Mouse (Mus musculus) inflammation-experienced regulatory T-cells, adult 6 months (primary cell): ENCODE data around the gene Prss45. TPM values are rescaled to one million over a fixed set of nuclear protein-coding genes. Genes with fewer than 3 reads are reported as not detected.
A peak's percentile ranks its signal among the peaks of the same experiment; 100 is the strongest.

Experiments
- ATAC-seq: one replicate; pipeline ENCODE4 v1.8.0; 2017
- polyA plus RNA-seq, 3 experiments: library from polyadenylated mRNA; unstranded; fragments of 100-300 nt; shearing (Covaris generic); gene quantifications; one replicate each; pipeline ENCODE4 v1.2.1; 2017

The Prss45 gene
- polyA plus RNA-seq, 3 experiments from 2014 or later, result not detected

DNA sequence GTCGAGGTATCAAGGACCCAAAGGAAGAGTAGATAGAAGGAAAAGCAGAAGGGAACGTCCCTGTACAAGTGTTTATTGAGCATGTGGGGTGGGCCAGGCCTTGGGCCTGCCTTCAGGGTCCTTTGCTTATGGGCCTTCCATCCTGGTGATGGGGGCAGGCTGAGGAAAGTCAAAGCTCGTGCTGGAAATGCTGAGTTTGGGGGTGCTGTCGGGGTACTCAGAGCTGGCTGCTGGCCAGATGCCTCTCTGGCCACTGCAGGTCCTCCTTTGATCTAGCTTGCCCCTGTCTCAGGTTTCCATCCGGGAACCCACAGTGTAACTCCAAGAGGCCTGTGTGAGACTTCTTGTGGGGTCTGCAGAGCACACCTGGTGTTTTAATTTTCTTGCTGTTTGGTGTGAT, 24.1 kb downstream of the Prss45 start:
- ATAC-seq, result no peak

DNA sequence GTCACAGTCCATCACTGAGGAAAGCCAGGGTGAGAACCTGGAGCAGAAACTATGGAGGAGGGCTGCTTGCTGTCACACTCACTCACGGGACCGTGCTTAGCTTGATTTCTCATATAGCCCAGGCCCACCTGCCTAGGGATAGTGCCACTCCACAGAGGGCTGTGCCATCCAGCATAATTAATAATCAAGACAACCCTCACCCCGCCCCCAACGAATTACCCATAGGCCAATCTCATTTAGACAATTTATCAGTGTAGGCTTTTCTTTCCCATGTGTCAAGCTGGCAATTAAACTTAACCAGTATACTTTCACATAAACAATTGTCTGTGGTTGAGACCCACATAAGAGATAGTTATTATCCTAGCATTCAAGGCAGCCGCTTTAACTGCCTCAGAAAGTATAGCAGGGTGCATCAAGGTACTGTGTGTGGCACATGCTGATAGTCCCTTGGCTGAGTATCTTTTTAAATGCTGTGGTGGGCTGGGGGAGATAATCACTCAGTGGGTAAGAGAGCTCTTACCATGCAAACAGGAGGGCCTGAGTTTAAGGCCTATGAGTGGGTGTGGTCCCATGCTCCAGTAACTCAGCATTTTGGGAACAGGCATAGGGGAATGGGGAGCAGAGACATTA, 24.7 kb downstream of the Prss45 start:
- no peak for ATAC-seq

DNA sequence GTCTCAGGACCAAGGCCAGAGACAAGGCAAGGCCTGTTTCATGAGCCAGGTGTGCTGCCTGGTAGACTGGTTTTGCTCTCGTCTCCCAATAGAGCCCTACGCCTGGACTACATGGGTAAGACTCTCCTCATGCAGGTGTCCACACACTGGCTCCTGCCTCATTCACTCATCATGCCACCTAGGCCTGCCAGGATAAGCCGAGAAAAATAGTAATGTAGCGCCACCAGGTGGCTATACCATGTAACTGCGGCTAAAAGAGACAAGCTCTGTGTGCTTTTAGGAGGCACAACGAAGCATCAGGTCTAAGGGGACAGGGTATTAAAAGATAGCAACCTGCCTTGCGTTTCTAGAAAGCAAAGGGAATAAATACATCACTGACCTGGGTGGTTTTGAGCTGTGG, 36.6 kb downstream of the Prss45 start:
- ATAC-seq, result peak; percentile 35

DNA sequence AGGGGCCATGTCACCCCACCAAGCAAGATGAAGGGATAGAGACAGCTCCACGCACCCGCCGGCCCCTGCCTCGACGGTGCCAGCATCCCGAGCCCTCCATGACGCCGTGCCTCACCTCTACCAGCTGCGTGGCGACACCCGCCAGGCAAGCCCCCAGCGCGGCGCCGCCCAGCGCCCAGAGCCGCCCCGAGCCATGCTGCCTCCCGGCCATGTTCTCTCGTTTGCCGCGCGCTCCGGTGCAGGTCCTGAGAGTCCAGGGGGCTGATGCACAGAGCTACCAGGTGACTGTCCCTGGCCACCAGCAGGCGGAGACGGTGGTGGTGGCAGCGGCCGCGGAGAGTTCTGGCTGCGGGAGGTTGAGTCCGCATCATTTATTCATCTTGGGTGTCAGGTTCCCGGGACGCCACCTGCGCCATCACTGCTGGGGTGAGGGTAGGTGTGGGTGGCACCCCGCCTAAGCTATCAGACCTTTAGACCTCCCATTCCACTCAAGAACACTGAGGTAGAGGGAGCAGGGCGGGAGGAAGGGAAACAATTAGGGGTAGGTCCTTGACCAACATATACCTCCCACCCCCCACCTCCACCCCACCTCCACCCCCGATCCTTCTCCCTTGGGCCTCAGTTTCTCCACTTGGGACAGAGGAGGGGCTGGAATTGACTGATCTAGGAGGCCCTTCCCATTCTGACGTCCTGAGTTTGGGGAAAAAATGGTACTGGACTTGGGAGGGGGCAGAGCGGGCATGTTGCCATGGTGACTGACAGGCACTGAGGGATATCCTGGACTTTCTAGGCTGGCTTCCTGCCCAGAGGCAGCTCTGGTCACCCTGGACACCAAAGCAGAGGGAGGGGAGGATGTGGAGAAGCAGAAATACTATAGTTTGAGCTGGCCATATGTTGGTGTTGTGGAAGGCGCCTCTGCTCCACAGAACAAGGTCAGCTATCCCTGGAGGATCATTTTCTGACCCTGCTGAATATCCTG, 39.6 kb downstream of the Prss45 start:
- ATAC-seq, result peak; percentile 14

DNA sequence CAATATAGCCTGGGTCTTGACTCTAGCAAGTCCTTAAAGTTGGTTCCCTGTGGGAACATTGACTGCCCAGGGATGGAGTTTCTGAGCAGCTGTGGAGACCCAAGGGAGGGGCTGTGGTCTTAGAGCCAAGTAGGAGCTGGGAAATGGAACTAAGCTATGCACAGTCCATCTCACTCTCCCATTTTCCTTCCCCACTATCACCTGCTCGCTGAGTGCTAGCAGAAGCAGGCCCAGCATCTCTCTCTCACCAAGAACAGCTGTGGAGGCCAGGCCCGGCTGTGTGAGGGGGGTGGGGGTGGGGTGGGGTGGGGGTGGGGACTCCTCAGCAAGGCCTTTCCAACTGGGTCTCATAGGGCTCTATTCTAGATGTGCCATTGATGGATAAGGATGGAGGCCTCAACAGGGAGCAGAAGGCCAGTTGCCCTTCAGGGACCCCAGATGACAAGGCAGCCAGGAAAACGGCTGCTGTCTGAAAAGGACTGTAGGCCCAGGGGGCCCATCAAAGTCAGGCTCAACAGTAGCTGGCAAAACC, 40.3 kb downstream of the Prss45 start:
- no peak for ATAC-seq

DNA sequence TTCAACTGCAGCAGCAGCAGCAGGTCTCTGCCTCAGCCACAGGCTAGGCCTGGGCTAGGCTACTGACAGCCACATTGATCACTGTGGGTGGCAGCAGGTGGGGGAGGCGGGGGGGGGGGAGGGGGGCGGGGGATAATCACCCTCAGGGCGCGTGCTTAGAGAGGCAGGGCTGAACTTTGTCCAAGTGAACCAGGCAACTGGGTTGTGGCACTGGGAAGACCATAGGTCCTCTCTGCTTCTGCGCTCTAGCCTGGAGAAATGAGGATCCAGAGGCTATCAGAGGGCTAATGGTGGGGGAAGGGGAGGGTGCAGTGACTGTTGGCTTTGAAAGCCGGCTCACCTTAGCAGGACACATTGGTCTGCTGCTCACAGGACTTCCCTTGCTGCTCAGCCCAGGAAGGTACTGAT, 40.9 kb downstream of the Prss45 start:
- no peak for ATAC-seq

DNA sequence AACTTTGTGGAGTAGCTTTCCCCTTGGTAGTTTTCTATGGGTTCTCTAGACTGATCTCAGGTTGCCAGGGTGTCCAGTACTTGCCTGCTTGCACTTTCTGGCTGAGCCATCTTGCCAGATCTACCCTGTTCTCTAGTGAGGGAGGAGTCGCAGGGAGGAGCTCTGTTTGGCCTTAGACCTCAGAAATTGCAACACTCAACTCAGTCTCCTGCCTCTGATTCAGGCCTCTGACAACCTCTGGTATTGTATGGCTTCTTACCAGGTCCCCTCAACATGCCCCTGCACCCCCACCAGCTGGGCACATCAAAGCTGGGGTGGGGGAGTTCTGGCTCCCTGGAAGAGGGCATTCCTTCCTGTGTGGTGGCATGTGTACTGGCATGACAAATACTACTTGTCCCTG, 43.0 kb downstream of the Prss45 start:
- ATAC-seq, result no peak

DNA sequence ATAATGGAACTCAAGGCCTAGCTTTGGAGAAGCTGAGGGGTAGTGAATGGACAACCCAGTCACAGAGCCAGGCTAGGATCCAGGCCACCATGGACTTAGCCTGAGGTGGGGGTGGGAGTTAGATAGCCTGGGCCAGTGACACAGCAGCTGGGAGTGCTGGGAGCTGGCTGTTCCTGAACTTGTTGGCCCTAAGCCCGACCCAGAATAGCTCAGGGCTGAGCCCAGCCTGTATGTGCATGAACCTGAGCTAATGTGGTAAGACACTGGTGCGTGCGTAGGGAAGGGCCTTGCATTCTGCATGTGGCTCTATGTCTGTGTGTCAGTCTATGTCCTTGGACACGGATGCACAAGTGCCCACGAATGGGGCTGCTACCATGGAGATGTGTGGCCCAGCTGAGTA, 43.5 kb downstream of the Prss45 start:
- ATAC-seq, result no peak

DNA sequence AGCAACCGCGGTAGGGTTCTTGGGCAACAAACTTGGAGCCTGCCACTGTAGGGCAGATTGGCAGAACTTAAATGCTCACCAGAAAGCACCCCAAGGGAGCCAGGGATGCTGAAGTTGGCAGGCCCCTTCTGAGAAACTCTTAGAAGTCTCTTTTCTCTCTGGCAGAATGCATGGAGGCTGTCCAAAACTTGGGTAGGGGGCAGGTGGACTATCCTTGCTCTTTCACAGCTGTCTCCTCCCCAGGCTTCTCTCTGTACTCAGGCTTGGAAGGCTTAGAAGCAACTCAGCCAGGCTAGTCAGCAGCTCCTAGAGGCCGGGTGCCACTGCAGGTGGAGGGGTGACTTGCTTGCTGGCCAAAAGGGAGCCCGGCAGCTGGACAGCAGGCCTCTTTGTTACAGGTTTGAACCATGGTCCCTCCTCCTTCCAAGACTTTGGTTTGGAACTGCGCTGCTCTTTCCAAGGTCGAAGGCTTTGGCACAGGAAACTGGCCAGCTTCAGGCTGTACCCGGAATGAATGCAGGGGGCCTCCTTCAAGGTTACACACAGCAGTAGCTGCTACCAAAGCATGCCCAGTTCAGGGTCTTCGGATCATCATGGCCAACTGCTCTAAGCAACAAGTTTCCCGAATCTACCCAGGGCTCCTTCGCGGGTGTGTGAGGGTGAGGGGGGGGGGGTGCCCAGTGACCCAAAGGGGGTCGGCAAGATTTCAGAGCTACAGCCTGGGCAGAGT, 45.0 kb downstream of the Prss45 start, which contains the start of gene Als2cl:
Als2cl (plus strand) TSS at position 680 of the 730 bp plus-strand sequence.
- ATAC-seq, result no peak

DNA sequence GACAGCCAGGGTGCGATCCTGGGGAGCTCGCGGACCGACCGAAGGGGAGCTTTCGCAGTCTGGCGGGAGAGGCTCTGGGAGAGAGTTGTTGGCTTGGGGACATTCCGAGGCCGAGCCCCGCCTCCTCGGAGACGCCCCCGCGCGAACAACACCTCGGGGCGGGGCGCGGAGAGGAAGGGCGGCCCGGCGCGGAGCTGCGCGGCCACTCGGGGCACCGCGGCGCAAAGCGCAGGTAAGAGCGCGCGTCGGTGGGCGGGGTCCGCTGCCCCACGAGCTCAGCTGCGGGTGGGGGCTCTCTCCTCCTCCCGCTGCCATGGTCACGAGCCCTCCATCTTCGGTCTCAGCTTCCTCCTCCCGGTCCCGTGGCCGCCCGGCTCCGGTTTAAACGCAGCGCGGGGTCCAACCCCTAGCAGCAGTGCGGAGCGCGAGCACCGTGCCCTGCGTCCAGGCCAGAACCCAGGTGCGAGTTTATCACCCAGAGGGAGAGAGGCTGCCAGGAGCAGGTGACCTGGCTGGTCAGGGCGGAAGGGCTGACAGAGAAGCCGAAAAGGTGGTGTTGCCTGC, 45.7 kb downstream of the Prss45 start, which contains the start of gene Tmie:
Tmie (minus strand) TSS at position 116 of the 564 bp plus-strand sequence.
- ATAC-seq, result peak; percentile 85

DNA sequence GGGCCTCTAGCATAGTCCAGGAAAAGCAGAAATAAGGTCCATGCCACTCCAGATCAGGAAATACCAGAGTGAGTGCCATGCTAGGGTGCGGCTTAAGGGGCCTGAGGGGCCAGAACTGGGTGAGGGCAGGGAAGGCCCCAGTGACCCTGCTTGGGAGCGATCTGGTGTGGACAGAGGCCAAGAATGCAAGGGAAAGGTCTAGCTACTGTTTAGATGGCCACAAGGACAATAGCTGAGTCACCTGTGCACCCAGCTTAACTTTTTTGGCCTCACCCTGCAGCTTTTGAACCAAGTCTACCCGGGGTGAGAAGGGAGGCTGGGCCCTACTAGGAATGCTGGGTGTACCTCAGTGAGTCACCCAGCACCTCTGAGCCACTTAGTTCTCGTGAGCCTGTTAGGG, 46.4 kb downstream of the Prss45 start:
- ATAC-seq, result no peak

DNA sequence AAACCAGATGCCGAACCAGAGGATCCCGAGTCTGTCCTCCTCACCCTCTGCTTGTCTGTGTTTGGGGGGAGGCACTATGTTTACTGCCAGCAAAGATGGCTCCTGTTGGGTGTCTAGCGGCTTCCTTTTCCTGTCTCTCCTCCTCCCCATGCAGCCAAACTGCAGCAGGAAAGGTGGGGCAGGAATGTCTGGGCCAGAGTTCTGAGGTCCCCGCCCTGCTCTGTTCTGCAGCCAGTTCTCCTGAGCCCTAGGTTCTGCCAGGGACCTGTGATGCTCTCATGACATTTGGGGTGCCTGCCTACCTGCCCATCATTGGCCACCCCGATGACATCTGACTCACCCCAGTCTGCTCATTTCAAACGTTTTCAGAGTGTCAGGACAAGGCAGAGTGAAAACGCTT, 47.6 kb downstream of the Prss45 start:
- no peak for ATAC-seq

DNA sequence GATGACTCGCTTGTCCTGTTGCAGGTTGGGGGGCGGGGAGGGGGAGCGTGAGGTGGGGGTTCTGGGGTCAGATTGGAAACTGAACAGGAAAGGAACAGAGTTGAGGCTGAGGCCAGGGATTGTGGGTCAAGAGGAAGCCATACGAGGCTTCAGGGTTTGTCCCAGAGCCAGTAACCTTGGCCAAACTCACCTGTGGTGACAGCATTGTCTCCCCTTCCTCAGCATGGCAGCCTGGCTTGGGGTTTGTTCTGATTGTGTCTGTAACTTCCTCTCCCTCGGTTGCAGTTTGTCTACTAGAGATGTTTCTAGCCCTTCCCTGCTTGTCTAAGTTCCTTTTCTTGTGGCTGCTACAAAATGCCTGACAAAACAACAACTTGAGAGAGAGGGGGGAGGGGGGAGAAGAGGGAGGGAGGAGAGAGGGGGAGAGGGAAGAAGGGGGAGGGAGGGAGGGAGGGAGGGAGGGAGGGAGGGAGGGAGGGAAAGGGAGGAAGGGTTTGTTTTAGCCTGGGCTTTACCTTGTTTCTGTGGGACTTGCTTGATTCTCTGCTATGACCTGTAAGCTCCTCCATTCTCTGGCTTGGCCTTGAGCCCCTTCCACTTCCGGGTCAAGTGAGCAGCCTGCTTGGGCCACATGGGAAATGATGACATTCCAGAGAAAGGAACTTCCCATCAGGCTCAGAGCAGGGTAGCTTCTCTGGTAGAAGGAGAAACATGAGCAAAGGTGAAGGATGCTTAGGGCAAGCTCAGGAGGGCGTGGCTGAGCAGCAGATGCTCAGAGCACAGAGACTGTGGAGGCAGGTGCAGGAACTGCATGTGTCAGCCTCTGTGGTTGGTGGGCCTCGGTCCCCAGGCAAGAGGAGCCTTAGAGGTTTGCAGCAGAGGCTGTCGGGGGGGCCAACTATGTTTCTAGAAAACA, 53.3 kb downstream of the Prss45 start:
- no peak for ATAC-seq

DNA sequence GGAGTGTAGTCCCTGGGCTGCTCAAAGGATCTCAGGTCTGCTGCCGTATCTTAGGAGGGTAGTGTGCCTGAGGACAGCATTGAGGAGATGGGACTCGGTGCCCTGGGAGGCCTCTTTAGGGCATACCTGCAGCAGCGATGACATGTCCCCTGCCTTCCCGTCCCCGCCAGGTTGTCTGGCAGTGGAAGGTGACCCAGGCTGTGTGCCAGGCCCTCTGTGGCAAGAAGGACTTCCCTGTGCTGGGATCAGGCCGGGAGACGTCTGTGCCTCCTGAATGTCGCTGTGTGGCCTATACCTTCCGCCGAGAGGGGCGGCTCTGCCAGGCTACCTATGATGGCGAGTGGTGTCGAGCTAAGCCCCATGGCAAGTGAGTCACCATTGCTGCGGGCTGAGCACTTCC, 54.5 kb downstream of the Prss45 start:
- no peak for ATAC-seq

DNA sequence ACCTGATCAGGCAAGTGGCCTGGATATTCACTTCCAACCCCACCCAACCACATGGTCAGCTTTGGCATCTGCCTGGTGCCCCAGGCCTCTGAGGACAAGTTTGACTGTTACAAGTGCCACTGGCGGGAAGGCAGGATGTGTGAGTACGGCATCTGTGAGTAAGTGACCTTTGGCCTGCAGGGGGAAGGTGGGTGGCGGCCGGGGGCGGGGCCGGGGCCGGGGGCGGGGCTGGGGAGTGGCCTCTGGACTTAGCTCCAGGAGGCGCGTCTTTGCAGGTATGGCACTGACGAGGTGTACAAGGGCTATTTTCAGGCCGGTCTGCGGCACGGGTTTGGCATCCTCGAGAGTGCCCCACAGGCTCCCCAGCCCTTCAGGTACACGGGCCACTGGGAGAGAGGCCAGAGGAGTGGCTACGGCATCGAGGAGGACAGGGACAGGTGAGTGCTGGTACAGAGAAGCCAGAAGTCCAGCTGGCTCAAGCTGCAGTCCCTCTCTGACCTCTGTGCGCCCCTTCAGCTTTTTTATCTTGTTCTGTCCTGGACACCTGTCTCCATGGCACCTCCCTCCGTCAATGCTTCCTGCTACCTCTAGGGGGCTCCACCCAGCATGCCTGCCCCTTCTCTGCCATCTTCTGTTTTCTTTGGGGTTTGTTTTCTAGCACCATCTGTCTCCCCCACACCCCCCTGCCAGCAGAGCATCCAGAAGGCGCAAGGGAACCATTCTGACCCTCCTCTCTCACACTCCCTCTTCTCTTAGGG, 55.8 kb downstream of the Prss45 start:
- no peak for ATAC-seq

Other genes with a start within 250 kb of the Prss45 start
- 1 to 10 TPM; 2.4 to 6.2 (median 3.8) TPM for gene Nradd, start 210.1 kb upstream of the Prss45 start, polyA plus RNA-seq
- gene Nbeal2, start 180.4 kb upstream of the Prss45 start, polyA plus RNA-seq, result 10 to 100 TPM; 20.0 to 42.0 (median 21.1) TPM
- gene Ccdc12, start 178.1 kb upstream of the Prss45 start, polyA plus RNA-seq, result 100 to 1,000 TPM; 222 to 259 (median 234) TPM
- gene Myl3, start 92.7 kb upstream of the Prss45 start, polyA plus RNA-seq, result not detected
- gene Pth1r, start 87.4 kb upstream of the Prss45 start, polyA plus RNA-seq, result not detected
- not detected for gene Prss42, start 36.4 kb upstream of the Prss45 start, polyA plus RNA-seq
- gene Prss44, start 20.6 kb upstream of the Prss45 start, polyA plus RNA-seq, result not detected
- gene Prss43, start 7.9 kb upstream of the Prss45 start, polyA plus RNA-seq, result not detected
- not detected for gene Prss46, start 9.9 kb downstream of the Prss45 start, polyA plus RNA-seq
- not detected for gene Prss50, start 23.4 kb downstream of the Prss45 start, polyA plus RNA-seq
- 10 to 100 TPM in 2 of 3 experiments, 1 to 10 TPM in 1; 2.5 to 16.8 (median 15.8) TPM for gene Als2cl, start 45.3 kb downstream of the Prss45 start, polyA plus RNA-seq
- 1 to 10 TPM in 2 of 3 experiments, under 1 TPM in 1; 0.73 to 4.1 (median 2.9) TPM for gene Tmie, start 45.5 kb downstream of the Prss45 start, polyA plus RNA-seq
- gene Fam240a, start 82.3 kb downstream of the Prss45 start, polyA plus RNA-seq, result not detected
- 1 to 10 TPM in 2 of 3 experiments, under 1 TPM in 1; 0.73 to 2.6 (median 2.5) TPM for gene Tdgf1, start 111.6 kb downstream of the Prss45 start, polyA plus RNA-seq
- gene Lrrc2, start 117.0 kb downstream of the Prss45 start, polyA plus RNA-seq, result under 1 TPM in 2 of 3 experiments, not detected in 1; 0.20 to 0.42 TPM
- not detected for gene Rtp3, start 156.0 kb downstream of the Prss45 start, polyA plus RNA-seq
- 1 to 10 TPM in 1 of 3 experiments, not detected in 2; 2.5 TPM for gene Ltf, start 184.7 kb downstream of the Prss45 start, polyA plus RNA-seq
- 10 to 100 TPM; 15.0 to 18.1 (median 17.3) TPM for gene Ccrl2, start 222.9 kb downstream of the Prss45 start, polyA plus RNA-seq